Mouse (Mus musculus) heart, embryonic 13.5 days (tissue): ENCODE results near the gene Zfp423. TPM values are rescaled to one million over a fixed set of nuclear protein-coding genes. Genes with fewer than 3 reads are reported as not detected.

Experiments
- ATAC-seq: fragments of 200-750 bp; cut with Nextera tagmentation; 2 replicates; pipeline ENCODE4 v1.8.0; 2017; ENCODE audit warnings: moderate TSS enrichment; ENCODE audit not compliant: insufficient number of reproducible peaks, low FRiP score, low TSS enrichment; ENCODE audit errors: extremely low read depth
- H3K27ac ChIP-seq: fragments of 300-500 bp; sonication (generic); replicated peaks from 2 replicates; pipeline ENCODE4 v1.5.1; 2015; ENCODE audit warnings: moderate library complexity, mild to moderate bottlenecking, inconsistent platforms
- H3K27me3 ChIP-seq: fragments of 300-500 bp; sonication (generic); replicated peaks from 2 replicates; pipeline ENCODE4 v1.6.1; 2015; ENCODE audit warnings: mild to moderate bottlenecking, inconsistent platforms
- H3K36me3 ChIP-seq: fragments of 300-500 bp; sonication (generic); 2 replicates; pipeline ENCODE4 v1.6.1; 2015; ENCODE audit warnings: mild to moderate bottlenecking, inconsistent platforms
- H3K4me1 ChIP-seq: fragments of 300-500 bp; sonication (generic); 2 replicates; pipeline ENCODE4 v1.6.1; 2015; ENCODE audit warnings: inconsistent platforms
- H3K4me2 ChIP-seq: fragments of 300-500 bp; sonication (generic); 2 replicates; pipeline ENCODE4 v1.6.1; 2015; ENCODE audit warnings: inconsistent platforms, mild to moderate bottlenecking, moderate library complexity
- H3K4me3 ChIP-seq: fragments of 300-500 bp; sonication (generic); 2 replicates; pipeline ENCODE4 v1.5.1; 2015; ENCODE audit warnings: moderate library complexity, mild to moderate bottlenecking, inconsistent platforms
- H3K9ac ChIP-seq: fragments of 300-500 bp; sonication (generic); 2 replicates; pipeline ENCODE4 v1.6.1; 2015; ENCODE audit warnings: inconsistent platforms, mild to moderate bottlenecking, moderate library complexity
- H3K9me3 ChIP-seq: fragments of 300-500 bp; sonication (generic); 2 replicates; pipeline ENCODE4 v1.6.1; 2016; ENCODE audit warnings: inconsistent platforms
- WGBS: fragments of 180-500 bp; shearing (Covaris S2); methylation state at CpG from one replicate; pipeline ENCODE4 v1.1.7; 2015; ENCODE audit warnings: mixed read lengths; 5-methylcytosine and 5-hydroxymethylcytosine counted together
- polyA plus RNA-seq: library from polyadenylated mRNA; unstranded; fragments of >200 nt; fragmentation: Nextera tagmentation; extraction: Ambion mirVana; gene quantifications from 2 replicates; pipeline ENCODE4 v1.2.1, GENCODE M21; 2015

Zfp423 gene
- polyA plus RNA-seq, 1 experiment from 2014 or later: 4.1 TPM

- no peak overlapping the region for H3K4me2 ChIP-seq
Observed at GRCm38 (mm10) chr8:87740946-87741530, 218.4 kb downstream of the Zfp423 start.

GRCm38 (mm10) chr8:87737900-87738299 lies 221.5 kb downstream of the Zfp423 start:
- Histone ChIP-seq H3K27me3 (no peaks in the 10 kb centered on the region), H3K4me3 (no peak overlapping the region), H3K27ac (no peak overlapping the region), H3K4me1 (peaks cover 25% of the 10 kb centered on the region), H3K9ac (no peak overlapping the region; the same call in 1 of the 2 replicates), H3K9me3 (no peaks in the 10 kb centered on the region), H3K4me2 (no peak overlapping the region), H3K36me3 (no peaks in the 10 kb centered on the region)
- ATAC-seq: no peak
- 66% methylated on average over 11 of the region's 11 CpGs for WGBS

More at GRCm38 (mm10) chr8:87740946-87741530, 218.4 kb downstream of the Zfp423 start:
- no peaks in the 10 kb centered on the region for H3K9me3 ChIP-seq
- no peak overlapping the region for H3K9ac ChIP-seq
- H3K4me3 ChIP-seq: no peak overlapping the region
- no peak overlapping the region for H3K27ac ChIP-seq
- WGBS: 91% methylated on average over 11 of the region's 11 CpGs
- H3K36me3 ChIP-seq: no peaks in the 10 kb centered on the region
- peaks cover 16% of the 10 kb centered on the region for H3K4me1 ChIP-seq
- ATAC-seq: no peak
- H3K27me3 ChIP-seq: no peaks in the 10 kb centered on the region

DNA sequence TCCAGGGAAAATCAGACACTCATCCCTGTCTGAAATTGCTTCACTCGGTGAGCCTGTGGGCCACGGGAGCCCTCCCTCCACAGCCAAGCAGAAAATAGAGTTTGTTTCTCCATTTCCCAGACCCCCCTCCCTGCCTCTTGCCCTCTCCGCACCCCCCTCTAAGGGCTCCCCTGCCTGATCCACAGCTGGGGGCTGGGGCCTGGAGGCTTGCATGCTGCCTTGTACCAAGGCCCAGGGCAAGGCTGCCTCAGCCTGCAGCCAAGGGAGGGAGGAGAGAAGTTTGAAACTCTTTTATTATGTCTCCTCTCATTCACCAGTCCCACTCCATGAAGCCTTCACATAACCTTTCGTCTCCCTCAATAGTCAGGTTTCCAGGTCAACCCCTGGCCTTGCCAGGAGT lies 224.5 kb downstream of the Zfp423 start:
- peak overlapping the region; percentile 67 for H3K27ac ChIP-seq
- WGBS: 43% methylated on average over 4 of the region's 4 CpGs

GRCm38 (mm10) chr8:87734496-87734895 lies 224.9 kb downstream of the Zfp423 start:
- no peak overlapping the region for H3K4me3 ChIP-seq
- no peaks in the 10 kb centered on the region for H3K9me3 ChIP-seq
- no peak overlapping the region; the same call in 1 of the 2 replicates for H3K9ac ChIP-seq
- no peaks in the 10 kb centered on the region for H3K36me3 ChIP-seq
- peak overlapping the region; percentile 67 for H3K27ac ChIP-seq
- no peak for ATAC-seq
- no peaks in the 10 kb centered on the region for H3K27me3 ChIP-seq
- H3K4me2 ChIP-seq: no peak overlapping the region
- WGBS: 34% methylated on average over 7 of the region's 7 CpGs
- peaks cover 25% of the 10 kb centered on the region for H3K4me1 ChIP-seq

More for the DNA sequence above, 224.5 kb downstream of the Zfp423 start:
- Histone ChIP-seq H3K9ac (peak overlapping the region; percentile 63; the same call in 1 of the 2 replicates), H3K9me3 (no peaks in the 10 kb centered on the region), H3K4me2 (no peak overlapping the region), H3K36me3 (no peaks in the 10 kb centered on the region), H3K4me3 (no peak overlapping the region), H3K27me3 (no peaks in the 10 kb centered on the region), H3K4me1 (peaks cover 25% of the 10 kb centered on the region)
- ATAC-seq: no peak

- Histone ChIP-seq H3K4me3 (no peak overlapping the region), H3K27me3 (no peaks in the 10 kb centered on the region), H3K9ac (no peak overlapping the region), H3K4me1 (peaks cover 25% of the 10 kb centered on the region), H3K27ac (no peak overlapping the region), H3K4me2 (no peak overlapping the region), H3K36me3 (no peaks in the 10 kb centered on the region), H3K9me3 (no peaks in the 10 kb centered on the region)
- WGBS: 88% methylated on average over 12 of the region's 12 CpGs
- no peak for ATAC-seq
Observed at GRCm38 (mm10) chr8:87731062-87731461, 228.3 kb downstream of the Zfp423 start.

- Histone ChIP-seq H3K27me3 (no peaks in the 10 kb centered on the region), H3K27ac (peak overlapping the region; percentile 56), H3K36me3 (no peaks in the 10 kb centered on the region), H3K9ac (no peak overlapping the region), H3K4me1 (peaks cover 27% of the 10 kb centered on the region), H3K9me3 (no peaks in the 10 kb centered on the region), H3K4me2 (no peak overlapping the region), H3K4me3 (no peak overlapping the region)
- no peak for ATAC-seq
- whole genome bisulfite sequencing: 52% methylated on average over 8 of the region's 8 CpGs
Observed at GRCm38 (mm10) chr8:87723015-87723414, 236.4 kb downstream of the Zfp423 start.

DNA sequence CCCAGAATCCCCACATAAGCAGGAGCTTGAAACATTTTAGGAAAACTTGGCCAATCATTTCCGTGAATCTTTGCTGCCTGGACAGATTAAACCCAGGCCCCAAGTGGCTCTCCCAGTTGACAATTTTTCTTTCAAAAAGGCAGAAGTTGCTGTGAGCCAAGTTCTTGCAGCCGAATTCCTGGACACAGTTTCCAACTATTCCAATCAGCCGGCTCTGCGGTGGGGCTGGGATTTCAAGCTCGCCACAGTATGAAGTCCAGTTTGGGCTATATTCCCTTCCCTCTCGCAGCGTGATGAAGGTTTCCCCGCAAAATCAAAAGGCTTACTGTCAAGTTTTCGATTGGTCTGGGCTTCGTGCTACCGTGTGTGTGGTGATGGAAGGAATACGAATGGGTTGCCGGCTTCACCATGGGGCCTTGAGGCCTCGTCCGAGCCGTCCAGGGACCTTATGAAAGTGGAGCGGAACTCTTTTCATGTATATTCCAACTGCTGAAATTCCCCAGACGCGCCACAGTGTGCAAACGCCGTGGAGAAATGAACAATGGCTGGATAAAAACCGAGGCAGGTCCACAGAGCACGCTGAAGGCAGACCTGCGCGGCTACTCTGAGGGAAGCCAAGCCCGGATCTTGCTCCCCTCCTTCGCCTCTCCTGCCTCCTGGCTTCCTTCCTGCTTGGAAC lies 240.1 kb downstream of the Zfp423 start:
- H3K27ac ChIP-seq: 0 out of 2 replicates have a peak overlapping the region, but pooled peaks have one; percentile 32

DNA sequence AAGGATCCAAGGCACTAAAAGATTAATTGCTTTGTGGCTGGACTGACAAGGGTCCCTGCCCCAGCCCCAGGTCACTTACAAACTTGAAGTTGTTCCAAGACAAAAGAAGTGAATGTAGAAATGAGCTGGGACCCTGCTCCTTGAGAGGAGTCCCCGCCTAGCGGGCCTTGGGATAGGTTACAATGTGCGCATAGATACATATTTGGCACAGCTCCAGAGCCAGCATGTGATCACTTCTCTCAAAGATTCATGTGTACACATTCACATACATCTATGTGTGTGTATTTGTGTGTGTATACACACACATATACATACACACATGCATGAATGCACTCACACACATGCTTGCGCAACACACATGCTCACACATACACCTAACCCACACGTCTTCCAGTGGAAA lies 241.9 kb downstream of the Zfp423 start:
- H3K4me1 ChIP-seq: peaks cover 31% of the 10 kb centered on the region
- H3K27ac ChIP-seq: no peak overlapping the region
- 0 out of 2 replicates have a peak, but pooled peaks cover 4% of the 10 kb centered on the region for H3K27me3 ChIP-seq
- H3K9me3 ChIP-seq: no peaks in the 10 kb centered on the region
- H3K4me3 ChIP-seq: no peak overlapping the region
- no peaks in the 10 kb centered on the region for H3K36me3 ChIP-seq
- whole genome bisulfite sequencing: 77% methylated on average over 5 of the region's 5 CpGs
- no peak for ATAC-seq
- no peak overlapping the region for H3K4me2 ChIP-seq
- H3K9ac ChIP-seq: no peak overlapping the region

More for the DNA sequence above, 240.1 kb downstream of the Zfp423 start:
- Histone ChIP-seq H3K36me3 (no peaks in the 10 kb centered on the region), H3K4me1 (peaks cover 40% of the 10 kb centered on the region), H3K27me3 (0 out of 2 replicates have a peak, but pooled peaks cover 4% of the 10 kb centered on the region), H3K4me2 (no peak overlapping the region), H3K4me3 (no peak overlapping the region), H3K9me3 (no peaks in the 10 kb centered on the region), H3K9ac (0 out of 2 replicates have a peak overlapping the region, but pooled peaks have one; percentile 12)
- WGBS: 68% methylated on average over 27 of the region's 27 CpGs
- no peak for ATAC-seq

GRCm38 (mm10) chr8:87716726-87717248 lies 242.6 kb downstream of the Zfp423 start:
- peak overlapping the region; percentile 36 for H3K4me3 ChIP-seq
- H3K9me3 ChIP-seq: no peaks in the 10 kb centered on the region
- peak overlapping the region; percentile 70 for H3K4me2 ChIP-seq
- no peak for ATAC-seq
- H3K9ac ChIP-seq: peak overlapping the region; percentile 73
- 0 out of 2 replicates have a peak, but pooled peaks cover 4% of the 10 kb centered on the region for H3K27me3 ChIP-seq
- H3K4me1 ChIP-seq: peaks cover 25% of the 10 kb centered on the region
- no peaks in the 10 kb centered on the region for H3K36me3 ChIP-seq
- no peak overlapping the region for H3K27ac ChIP-seq
- WGBS: 30% methylated on average over 9 of the region's 9 CpGs

GRCm38 (mm10) chr8:87715731-87716682 lies 243.4 kb downstream of the Zfp423 start:
- Histone ChIP-seq H3K27ac (peak overlapping the region; percentile 42; the same call in 1 of the 2 replicates), H3K4me1 (peaks cover 25% of the 10 kb centered on the region), H3K36me3 (no peaks in the 10 kb centered on the region), H3K9me3 (no peaks in the 10 kb centered on the region), H3K9ac (peak overlapping the region; percentile 73), H3K27me3 (0 out of 2 replicates have a peak, but pooled peaks cover 4% of the 10 kb centered on the region), H3K4me3 (peak overlapping the region; percentile 36), H3K4me2 (peak overlapping the region; percentile 70)
- no peak for ATAC-seq
- WGBS: 8% methylated on average over 24 of the region's 24 CpGs
